Mouse (Mus musculus) megakaryocyte-erythroid progenitor cell, adult 5-6 weeks (primary cell): ENCODE data around the gene Bnipl. TPM values are rescaled to one million over a fixed set of nuclear protein-coding genes. Genes with fewer than 3 reads are reported as not detected.

Experiments used
- ATAC-seq: replicated peaks from 2 replicates; pipeline ENCODE4 v1.8.0; 2016; ENCODE audit warnings: mild to moderate bottlenecking, inconsistent platforms; ENCODE audit not compliant: severe bottlenecking, poor library complexity, low FRiP score, low TSS enrichment
- total RNA-seq, 2 experiments: library from RNA; stranded (forward) in 1 of 2; stranded (reverse) in 1 of 2; fragments of 200-1000, 215-1000 nt in 1 of 2; fragments of >200 nt in 1 of 2; fragmentation: Nextera tagmentation in 1 of 2; gene quantifications; 2 replicates each; pipeline ENCODE4 v1.2.3; 2014 to 2017

Bnipl gene
- total RNA-seq (2014; fragmentation: Nextera tagmentation), result not detected in 2 replicates
- not detected in 2 replicates for total RNA-seq (2017)

- ATAC-seq, result no peak
These were observed at the start of gene Bnipl for GRCm38 (mm10) chr3:95250783-95251424. Gene Bnipl, minus strand, starts transcription at chr3:95251193.

- ATAC-seq, result no peak
These were observed 47.0 kb upstream of the Bnipl start for GRCm38 (mm10) chr3:95298018-95298417.

- ATAC-seq, result peak; percentile 60
These were observed 45.1 kb upstream of the Bnipl start for GRCm38 (mm10) chr3:95296103-95296469.

- no peak for ATAC-seq
These were observed 44.5 kb upstream of the Bnipl start for GRCm38 (mm10) chr3:95295321-95296102.

GRCm38 (mm10) chr3:95294718-95295117 is 43.7 kb upstream of the Bnipl start:
- no peak for ATAC-seq

GRCm38 (mm10) chr3:95294316-95294715 is 43.3 kb upstream of the Bnipl start:
- no peak for ATAC-seq

- ATAC-seq, result peak; percentile 43
These were observed 42.5 kb upstream of the Bnipl start for GRCm38 (mm10) chr3:95293537-95293936.

GRCm38 (mm10) chr3:95292899-95293298 is 41.9 kb upstream of the Bnipl start:
- no peak for ATAC-seq

GRCm38 (mm10) chr3:95291041-95291440 is 40.0 kb upstream of the Bnipl start:
- ATAC-seq, result no peak

- no peak for ATAC-seq
These were observed 39.2 kb upstream of the Bnipl start for GRCm38 (mm10) chr3:95290156-95290555.

GRCm38 (mm10) chr3:95289419-95289818 is 38.4 kb upstream of the Bnipl start:
- ATAC-seq, result no peak

GRCm38 (mm10) chr3:95287541-95287940 is 36.5 kb upstream of the Bnipl start:
- ATAC-seq, result no peak

- no peak for ATAC-seq
These were observed 35.5 kb upstream of the Bnipl start for GRCm38 (mm10) chr3:95286510-95286909.

GRCm38 (mm10) chr3:95286011-95286410 is 35.0 kb upstream of the Bnipl start:
- no peak for ATAC-seq

- ATAC-seq, result no peak
These were observed 34.4 kb upstream of the Bnipl start for GRCm38 (mm10) chr3:95285390-95285789.

- ATAC-seq, result no peak
These were observed 33.7 kb upstream of the Bnipl start for GRCm38 (mm10) chr3:95284501-95285281.

GRCm38 (mm10) chr3:95284062-95284461 is 33.1 kb upstream of the Bnipl start:
- no peak for ATAC-seq

GRCm38 (mm10) chr3:95283589-95283941 is 32.6 kb upstream of the Bnipl start:
- no peak for ATAC-seq

- peak; percentile 56 for ATAC-seq
These were observed 32.0 kb upstream of the Bnipl start for GRCm38 (mm10) chr3:95282865-95283588.
